Comparison of ENCODE assay signal across 23 mouse cellular contexts in genomic region chr15:90664615-90665014, GRCm38 (mm10). TPM values are rescaled to one million over a fixed set of nuclear protein-coding genes. Genes with fewer than 3 reads are reported as not detected.
DNase-seq lines count a peak whose midpoint lies in the region; ATAC-seq and TF ChIP-seq lines count a peak whose summit lies in the region.
"Had no signal": no experiment of that assay in that cellular context is flagged by ENCODE, and none has a peak within 500 bp of the region (broad histone marks: within the 10 kb centered on the region; RNA-seq: fewer than 3 reads in every experiment).

No protein-coding gene starts in this region.

- no peak for TF ChIP-seq POLR2A in olfactory bulb, adult 2 months (IDR thresholded peaks at IDR 0.05; ENCODE audit: insufficient read depth, low read depth, low read length)

- H3K27ac ChIP-seq in hindbrain, postnatal 0 days, result no peak overlapping the region
- H3K27ac ChIP-seq in hindbrain, embryonic 16.5 days (ENCODE audit: low read depth, low read length), result no peak overlapping the region
- H3K27ac ChIP-seq in olfactory bulb, adult 2 months (ENCODE audit: insufficient read depth, low read depth, low read length), result peak overlapping the region; percentile 73; the same call in 1 of the 2 replicates
- H3K27ac ChIP-seq in midbrain, embryonic 15.5 days, result no peak overlapping the region
- H3K27ac ChIP-seq: forebrain, embryonic 10.5 days; forebrain, embryonic 13.5 days; heart, adult 2 months; heart, embryonic 10.5 days; heart, embryonic 13.5 days; hindbrain, embryonic 12.5 days; hindbrain, embryonic 15.5 days had no signal

- no peak for DNase-seq in hindbrain, postnatal 0 days (ENCODE audit: low spot score)
- peak; percentile 10 for DNase-seq in ovary, postnatal 36 days (ENCODE audit: low spot score)
- no peak for DNase-seq in ovary, postnatal 10 days (ENCODE audit: low spot score)
- DNase-seq: adrenal gland, postnatal 10 days; adrenal gland, postnatal 36 days; cerebellum, adult 18-20 months; cerebellum, adult 9-10 months; cerebellum, postnatal 14 days; gastrocnemius, postnatal 25 days; heart, adult 2 months had no signal

- no peak overlapping the region for H3K9ac ChIP-seq in hindbrain, postnatal 0 days (replicated peaks; ENCODE audit: low read length)
- no peak overlapping the region for H3K9ac ChIP-seq in hindbrain, embryonic 16.5 days (ENCODE audit: low read depth, low read length)
- H3K9ac ChIP-seq in midbrain, embryonic 15.5 days, result no peak overlapping the region
- H3K9ac ChIP-seq: forebrain, embryonic 13.5 days; heart, embryonic 13.5 days; hindbrain, embryonic 12.5 days; hindbrain, embryonic 15.5 days had no signal

- no peak for ATAC-seq in hindbrain, postnatal 0 days
- ATAC-seq in hindbrain, embryonic 16.5 days, result no peak
- no peak for ATAC-seq in midbrain, embryonic 15.5 days (replicated peaks)
- ATAC-seq: CD4-positive, CD25-positive, alpha-beta regulatory T cell, adult 4 months; forebrain, embryonic 13.5 days; forebrain, embryonic 16.5 days; inflammation-experienced regulatory T-cells, adult 6 months; Patski had no signal

- H3K4me2 ChIP-seq in hindbrain, postnatal 0 days (ENCODE audit: low read depth, low read length), result 0 out of 2 replicates have a peak overlapping the region, but pooled peaks have one; percentile 13
- H3K4me2 ChIP-seq in hindbrain, embryonic 16.5 days (ENCODE audit: low read length), result no peak overlapping the region
- H3K4me2 ChIP-seq in midbrain, embryonic 15.5 days, result no peak overlapping the region
- H3K4me2 ChIP-seq: forebrain, embryonic 13.5 days; heart, embryonic 13.5 days; hindbrain, embryonic 12.5 days; hindbrain, embryonic 15.5 days had no signal

- H3K27me3 ChIP-seq in hindbrain, postnatal 0 days (ENCODE audit: insufficient read depth, low read length), result no peaks in the 10 kb centered on the region
- H3K27me3 ChIP-seq in hindbrain, embryonic 16.5 days (replicated peaks; ENCODE audit: control insufficient read depth, insufficient read depth, low read length), result no peaks in the 10 kb centered on the region
- no peaks in the 10 kb centered on the region for H3K27me3 ChIP-seq in midbrain, embryonic 15.5 days (replicated peaks)
- H3K27me3 ChIP-seq: forebrain, embryonic 13.5 days; heart, embryonic 13.5 days; hindbrain, embryonic 12.5 days; hindbrain, embryonic 15.5 days; Patski had no signal

- TF ChIP-seq CTCF in hindbrain, postnatal 0 days (IDR thresholded peaks at IDR 0.05; ENCODE audit: low read depth), result no peak
- TF ChIP-seq CTCF in olfactory bulb, adult 2 months (IDR thresholded peaks at IDR 0.05; ENCODE audit: insufficient read depth, low read depth, low read length), result no peak

- 44% methylated on average over 3 of the region's 3 CpGs for WGBS in hindbrain, postnatal 0 days
- 49% methylated on average over 3 of the region's 3 CpGs for WGBS in hindbrain, embryonic 16.5 days
- 51% methylated on average over 3 of the region's 3 CpGs for WGBS in olfactory bulb, adult 2 months
- 70% methylated on average over 3 of the region's 3 CpGs for WGBS in midbrain, embryonic 15.5 days

- no peaks in the 10 kb centered on the region for H3K9me3 ChIP-seq in hindbrain, postnatal 0 days (ENCODE audit: low read length)
- H3K9me3 ChIP-seq in hindbrain, embryonic 16.5 days (ENCODE audit: control insufficient read depth, low read length), result no peaks in the 10 kb centered on the region
- no peaks in the 10 kb centered on the region for H3K9me3 ChIP-seq in midbrain, embryonic 15.5 days
- H3K9me3 ChIP-seq: forebrain, embryonic 10.5 days; forebrain, embryonic 13.5 days; heart, embryonic 10.5 days; heart, embryonic 13.5 days; hindbrain, embryonic 12.5 days; hindbrain, embryonic 15.5 days had no signal

- H3K4me1 ChIP-seq in hindbrain, postnatal 0 days (ENCODE audit: insufficient read depth, low read length), result no peaks in the 10 kb centered on the region
- no peaks in the 10 kb centered on the region for H3K4me1 ChIP-seq in hindbrain, embryonic 16.5 days (ENCODE audit: control insufficient read depth, insufficient read depth, low read depth, low read length)
- peaks cover 14% of the 10 kb centered on the region for H3K4me1 ChIP-seq in olfactory bulb, adult 2 months (ENCODE audit: control insufficient read depth, insufficient read depth, low read length)
- no peaks in the 10 kb centered on the region for H3K4me1 ChIP-seq in midbrain, embryonic 15.5 days
- H3K4me1 ChIP-seq: heart, embryonic 10.5 days; heart, embryonic 13.5 days; hindbrain, embryonic 12.5 days had no signal

- H3K36me3 ChIP-seq in hindbrain, postnatal 0 days (ENCODE audit: insufficient read depth, low read length), result no peaks in the 10 kb centered on the region
- no peaks in the 10 kb centered on the region for H3K36me3 ChIP-seq in hindbrain, embryonic 16.5 days (ENCODE audit: control insufficient read depth, insufficient read depth, low read length)
- no peaks in the 10 kb centered on the region for H3K36me3 ChIP-seq in midbrain, embryonic 15.5 days (replicated peaks)
- H3K36me3 ChIP-seq: forebrain, embryonic 10.5 days; heart, embryonic 10.5 days; heart, embryonic 13.5 days; hindbrain, embryonic 12.5 days; hindbrain, embryonic 15.5 days had no signal

- H3K4me3 ChIP-seq in hindbrain, postnatal 0 days (ENCODE audit: low read length), result no peak overlapping the region
- no peak overlapping the region for H3K4me3 ChIP-seq in hindbrain, embryonic 16.5 days (ENCODE audit: low read length)
- no peak overlapping the region for H3K4me3 ChIP-seq in olfactory bulb, adult 2 months (ENCODE audit: insufficient read depth, low read depth, low read length)
- no peak overlapping the region for H3K4me3 ChIP-seq in midbrain, embryonic 15.5 days
- H3K4me3 ChIP-seq: forebrain, embryonic 10.5 days; forebrain, embryonic 13.5 days; heart, adult 2 months; heart, embryonic 10.5 days; heart, embryonic 13.5 days; hindbrain, embryonic 12.5 days; hindbrain, embryonic 15.5 days had no signal

RNA-seq across cellular contexts. Expression of gene Cpne8, which starts 14.6 kb away (rescaled TPM):
- 15.3 and 16.8 TPM in 2 replicates for total RNA-seq in hindbrain, postnatal 0 days (2014; rRNA removed)
- polyA plus RNA-seq in hindbrain, postnatal 0 days (2015; fragmentation: Nextera tagmentation; extraction: Ambion mirVana), result 28.1 and 29.1 TPM in 2 replicates
- polyA plus RNA-seq in hindbrain, embryonic 16.5 days (2015; fragmentation: Nextera tagmentation; extraction: Ambion mirVana), result 24.0 and 26.4 TPM in 2 replicates
- not detected in 2 replicates for polyA plus RNA-seq in olfactory bulb, adult 2 months (2012; ENCODE audit: insufficient read depth, insufficient read length, low replicate concordance, missing spikeins)
- 13.1 and 13.8 TPM in 2 replicates for polyA plus RNA-seq in midbrain, embryonic 15.5 days (2015; fragmentation: Nextera tagmentation; extraction: Ambion mirVana)
